Mouse (Mus musculus) heart, postnatal 25 days (tissue): Measurements from ENCODE around the gene Lenep. TPM values are rescaled to one million over a fixed set of nuclear protein-coding genes. Genes with fewer than 3 reads are reported as not detected.

Experiments used
- DNase-seq: peaks from one replicate; pipeline ENCODE4 v3.0.0; 2022; ENCODE audit warnings: low spot score
- intact Hi-C: fragments of 180-260 bp; cut with DNase I; formaldehyde crosslinking; loops from one replicate; pipeline ENCODE4 v1.15.1; 2025
- total RNA-seq, 2 experiments: library from RNA; stranded (reverse); gene quantifications; 2 replicates each; pipeline ENCODE4 v1.2.3; 2021

Gene Lenep
- total RNA-seq, 2 experiments from 2014 or later: 0.23 to 0.59 TPM

GRCm38 (mm10) chr3:89394006-89394893, 8.3 kb downstream of the Lenep start, which contains the start of gene Zbtb7b:
Zbtb7b (minus strand) TSS chr3:89394776.
- peak; percentile 78 for DNase-seq

GRCm38 (mm10) chr3:89393605-89394004, 9.0 kb downstream of the Lenep start:
- intact Hi-C loops: no loop called here
- DNase-seq: peak; percentile 99

More at GRCm38 (mm10) chr3:89394006-89394893, 8.3 kb downstream of the Lenep start, which contains the start of gene Zbtb7b:
- intact Hi-C loops: no loop called here

GRCm38 (mm10) chr3:89392871-89393311, 9.7 kb downstream of the Lenep start:
- intact Hi-C loops: no loop called here
- no peak for DNase-seq

GRCm38 (mm10) chr3:89391663-89392511, 10.7 kb downstream of the Lenep start:
- intact Hi-C loops: no loop called here

GRCm38 (mm10) chr3:89390699-89391662, 11.6 kb downstream of the Lenep start:
- no peak for DNase-seq
- intact Hi-C loops: no loop called here

More at GRCm38 (mm10) chr3:89391663-89392511, 10.7 kb downstream of the Lenep start:
- DNase-seq: peak; percentile 60

GRCm38 (mm10) chr3:89390111-89390515, 12.5 kb downstream of the Lenep start:
- intact Hi-C loops: no loop called here
- DNase-seq: no peak

- DNase-seq: no peak
- intact Hi-C loops: no loop called here
These were observed 13.5 kb downstream of the Lenep start for GRCm38 (mm10) chr3:89388901-89389740.

- intact Hi-C loops: no loop called here
- no peak for DNase-seq
These were observed 14.3 kb downstream of the Lenep start for GRCm38 (mm10) chr3:89388134-89388881.

GRCm38 (mm10) chr3:89387632-89388031, 15.0 kb downstream of the Lenep start:
- no peak for DNase-seq
- intact Hi-C loops: no loop called here

- no peak for DNase-seq
- intact Hi-C loops: no loop called here
These were observed 15.9 kb downstream of the Lenep start for GRCm38 (mm10) chr3:89386438-89387420.

GRCm38 (mm10) chr3:89385451-89385850, 17.1 kb downstream of the Lenep start:
- intact Hi-C loops: no loop called here
- no peak for DNase-seq

GRCm38 (mm10) chr3:89384331-89385076, 18.1 kb downstream of the Lenep start:
- DNase-seq: no peak
- intact Hi-C loops: no loop called here

- intact Hi-C loops: no loop called here
- no peak for DNase-seq
These were observed 18.8 kb downstream of the Lenep start for GRCm38 (mm10) chr3:89383651-89384255.

- intact Hi-C loops: no loop called here
- no peak for DNase-seq
These were observed 19.6 kb downstream of the Lenep start for GRCm38 (mm10) chr3:89382950-89383349.

- intact Hi-C loops: no loop called here
- DNase-seq: no peak
These were observed 20.3 kb downstream of the Lenep start for GRCm38 (mm10) chr3:89382033-89382882.
